Mouse (Mus musculus): ENCODE measurements around the gene Ltb4r2. TPM values are rescaled to one million over a fixed set of nuclear protein-coding genes. Genes with fewer than 3 reads are reported as not detected.

Ltb4r2 gene
- total and polyA plus RNA-seq, 3 experiments, result 0.04 to 0.05 TPM; not detected in 1

DNA sequence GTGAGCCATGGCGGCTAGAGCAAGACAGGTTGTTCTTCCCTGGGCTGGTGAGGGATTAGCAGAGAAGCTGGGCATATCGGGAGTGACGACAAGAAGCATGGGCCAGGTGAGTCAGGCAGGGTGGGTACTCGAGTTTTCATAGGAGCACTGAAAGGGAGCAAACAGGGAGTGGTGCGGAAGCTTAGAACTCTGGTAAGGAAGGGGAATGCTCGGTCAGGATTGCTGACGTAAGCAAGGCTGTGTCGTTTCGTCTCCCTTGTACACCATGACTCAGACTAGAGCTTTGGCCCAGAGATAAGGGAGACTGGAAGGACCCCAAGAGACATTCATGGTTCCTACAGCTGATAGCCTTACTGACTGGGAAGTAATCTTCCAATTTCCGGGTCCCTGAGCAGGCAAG lies 27.3 kb upstream of the Ltb4r2 start:
- no peak overlapping the region for H3K27ac ChIP-seq (ENCODE audit: insufficient read depth, low read depth)
- H3K9me3 ChIP-seq (replicated peaks; ENCODE audit: low read length), result no peaks in the 10 kb centered on the region
- peaks cover 5% of the 10 kb centered on the region in 2 experiments for H3K36me3 ChIP-seq (replicated peaks in 1 of 2; ENCODE audit: control insufficient read depth in 1 of 2, insufficient read depth in 1 of 2, low read length in 1 of 2)
- in situ Hi-C loops (cut with MboI; ENCODE audit: low pct_ligation_motif_present, low pct_unique_long_range_greater_than_20kb, low sequenced_read_pairs) (no loop called here), dilution Hi-C loops (cut with MboI; ENCODE audit: extremely low pct_ligation_motif_present, extremely low pct_unique_long_range_greater_than_20kb, low sequenced_read_pairs) (no loop called here)
- H3K4me2 ChIP-seq (ENCODE audit: insufficient read depth, low read depth, poor library complexity, severe bottlenecking), result no peak overlapping the region
- TF ChIP-seq NRF1 (IDR thresholded peaks at IDR 0.05; ENCODE audit: low read depth, low read length) (no peak), UBTF (IDR thresholded peaks at IDR 0.05; ENCODE audit: low read depth, low read length) (no peak), GABPA (IDR thresholded peaks at IDR 0.05; ENCODE audit: insufficient replicate concordance, low read depth, low read length) (no peak), TCF12 (IDR thresholded peaks at IDR 0.05; ENCODE audit: low read depth, low read length) (no peak), MAX (IDR thresholded peaks at IDR 0.05; ENCODE audit: low read length) (no peak), IRF4 (IDR thresholded peaks at IDR 0.05; ENCODE audit: low read depth, low read length) (no peak), ZKSCAN1 (IDR thresholded peaks at IDR 0.05; ENCODE audit: borderline replicate concordance, low read depth, low read length) (no peak), KAT2A (IDR thresholded peaks at IDR 0.05; ENCODE audit: insufficient replicate concordance, low read length) (no peak), POLR2AphosphoS2 (IDR thresholded peaks at IDR 0.05; ENCODE audit: low read depth, low read length) (no peak), RAD21 (IDR thresholded peaks at IDR 0.05; ENCODE audit: low read depth, low read length) (no peak), E2F4 (IDR thresholded peaks at IDR 0.05; ENCODE audit: insufficient replicate concordance, low read depth, low read length) (no peak), RCOR1 (conservative IDR thresholded peaks at IDR 0.05; ENCODE audit: low read depth, low read length) (no peak), CTCF (conservative IDR thresholded peaks at IDR 0.05 in 1 of 2, IDR thresholded peaks at IDR 0.05 in 1 of 2; ENCODE audit: low read depth in 2 of 2, low read length in 2 of 2) (no peak), ETS1 (conservative IDR thresholded peaks at IDR 0.05; ENCODE audit: low read depth, low read length) (no peak), CHD1 (IDR thresholded peaks at IDR 0.05; ENCODE audit: low read depth, low read length) (no peak), ELF1 (IDR thresholded peaks at IDR 0.05; ENCODE audit: low read depth, low read length) (no peak), MAFK (IDR thresholded peaks at IDR 0.05; ENCODE audit: insufficient replicate concordance, low read length) (no peak)
- H3K4me3 ChIP-seq (replicated peaks in 1 of 3; ENCODE audit: low read depth in 2 of 3, low read length in 2 of 3, poor library complexity in 1 of 3), result no peak overlapping the region
- H3K9ac ChIP-seq (ENCODE audit: insufficient read depth, low read depth), result no peak overlapping the region
- peaks cover 0 to 23% of the 10 kb centered on the region in 2 experiments; a peak in 2 of 4 replicates for H3K4me1 ChIP-seq (ENCODE audit: control insufficient read depth in 1 of 2, insufficient read depth in 2 of 2)
- peaks cover 10% of the 10 kb centered on the region for H3K27me3 ChIP-seq (replicated peaks)
- no peak for DNase-seq (ENCODE audit: extremely low read depth)
- H3K79me2 ChIP-seq (replicated peaks; ENCODE audit: control insufficient read depth, extremely low read depth, insufficient read depth, poor library complexity, severe bottlenecking), result no peaks in the 10 kb centered on the region

DNA sequence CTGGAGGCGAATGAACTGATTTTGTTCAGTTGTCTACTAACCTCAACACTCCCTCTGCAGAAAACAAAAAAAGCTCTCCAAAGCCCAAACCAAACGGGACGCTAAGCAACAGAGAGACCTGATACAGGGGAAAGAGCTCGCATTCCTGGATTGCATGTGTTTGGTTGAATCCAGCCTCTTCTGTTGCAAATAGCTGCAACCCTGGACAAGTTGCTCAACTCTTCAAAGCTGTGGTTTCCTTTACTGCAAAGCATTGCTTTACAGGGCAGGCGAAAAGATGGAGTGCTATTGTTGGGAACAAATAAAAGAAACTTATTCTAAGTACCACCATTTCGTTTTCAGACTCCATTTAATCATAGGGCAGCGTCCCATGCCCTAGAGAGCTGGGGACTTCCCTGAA lies 26.4 kb upstream of the Ltb4r2 start:
- DNase-seq (ENCODE audit: extremely low read depth), result no peak
- dilution Hi-C loops (cut with MboI; ENCODE audit: extremely low pct_ligation_motif_present, extremely low pct_unique_long_range_greater_than_20kb, low sequenced_read_pairs), result no loop called here
- Histone ChIP-seq H3K36me3 (replicated peaks in 1 of 2; ENCODE audit: control insufficient read depth in 1 of 2, insufficient read depth in 1 of 2, low read length in 1 of 2) (peaks cover 13 to 14% of the 10 kb centered on the region in 2 experiments), H3K4me1 (ENCODE audit: control insufficient read depth in 1 of 2, insufficient read depth in 2 of 2) (peaks cover 0 to 18% of the 10 kb centered on the region in 2 experiments; a peak in 2 of 4 replicates), H3K27me3 (replicated peaks) (peaks cover 8% of the 10 kb centered on the region), H3K27ac (ENCODE audit: insufficient read depth, low read depth) (no peak overlapping the region), H3K9ac (ENCODE audit: insufficient read depth, low read depth) (no peak overlapping the region), H3K79me2 (replicated peaks; ENCODE audit: control insufficient read depth, extremely low read depth, insufficient read depth, poor library complexity, severe bottlenecking) (no peaks in the 10 kb centered on the region), H3K4me2 (ENCODE audit: insufficient read depth, low read depth, poor library complexity, severe bottlenecking) (no peak overlapping the region), H3K9me3 (replicated peaks; ENCODE audit: low read length) (no peaks in the 10 kb centered on the region), H3K4me3 (replicated peaks in 1 of 3; ENCODE audit: low read depth in 2 of 3, low read length in 2 of 3, poor library complexity in 1 of 3) (no peak overlapping the region)
- in situ Hi-C loops (cut with MboI; ENCODE audit: low pct_ligation_motif_present, low pct_unique_long_range_greater_than_20kb, low sequenced_read_pairs), result no loop called here
- no peak for TF ChIP-seq CHD1 (IDR thresholded peaks at IDR 0.05; ENCODE audit: low read depth, low read length)
- TF ChIP-seq MAX (IDR thresholded peaks at IDR 0.05; ENCODE audit: low read length), result no peak
- no peak for TF ChIP-seq EP300 (IDR thresholded peaks at IDR 0.05; ENCODE audit: low read length)
- no peak for TF ChIP-seq ZC3H11A (IDR thresholded peaks at IDR 0.05; ENCODE audit: low read depth, low read length)
- no peak for TF ChIP-seq ZKSCAN1 (IDR thresholded peaks at IDR 0.05; ENCODE audit: borderline replicate concordance, low read depth, low read length)
- no peak for TF ChIP-seq RCOR1 (conservative IDR thresholded peaks at IDR 0.05; ENCODE audit: low read depth, low read length)
